Mouse (Mus musculus): ENCODE data around the gene Vipr1.
"Not testable (repeated sequence)": the region's sequence is repeated elsewhere in the genome, so short reads cannot be mapped to it uniquely, and the experiment has no call there.

Gene Vipr1

DNA sequence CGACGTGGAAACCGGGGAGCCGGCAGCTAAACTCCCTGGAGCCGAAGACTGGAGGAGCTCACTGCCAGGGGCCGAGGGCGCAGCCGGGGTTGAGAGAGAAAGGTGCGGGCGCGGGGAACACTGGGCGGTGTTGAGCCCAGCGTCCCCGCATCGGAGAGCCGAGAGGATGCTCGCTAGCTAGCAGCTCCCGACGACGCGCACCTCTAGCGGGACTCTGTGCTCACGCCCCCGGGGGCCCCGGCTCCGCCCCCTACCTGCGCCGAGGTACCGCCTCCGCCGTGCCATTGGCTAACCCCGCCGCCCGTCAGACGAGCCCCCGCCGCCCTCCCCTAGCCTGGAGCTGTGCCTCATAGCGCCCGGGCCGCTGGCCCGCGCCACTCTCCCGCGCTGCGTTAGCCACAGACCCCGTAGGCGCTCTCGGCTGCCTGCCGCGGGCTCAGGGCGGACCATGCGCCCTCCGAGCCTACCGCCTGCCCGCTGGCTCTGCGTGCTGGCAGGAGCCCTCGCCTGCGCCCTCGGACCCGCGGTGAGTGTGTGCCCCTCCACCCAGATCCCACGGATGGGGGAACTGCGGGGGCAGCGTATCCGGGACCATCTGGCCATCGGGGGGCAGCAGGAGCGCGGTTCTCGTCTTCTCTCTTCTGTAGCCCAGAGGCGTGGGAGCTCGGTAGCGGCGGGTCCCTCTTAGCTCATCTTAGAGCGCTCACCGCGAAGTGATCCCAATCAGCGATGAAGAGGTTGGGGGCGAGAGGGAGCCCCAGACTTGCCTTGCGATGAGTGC lies at the start of gene Vipr1:
Gene Vipr1, plus strand, starts transcription at position 316 of the 781 bp plus-strand sequence.
- DNase-seq (ENCODE audit: low read depth) = no peak

GRCm38 (mm10) chr9:121592948-121593550 lies 49.5 kb upstream of the Vipr1 start:
- no peak for DNase-seq (ENCODE audit: low read depth)

- DNase-seq (ENCODE audit: low read depth) = not testable (repeated sequence)
These were observed 48.7 kb upstream of the Vipr1 start for GRCm38 (mm10) chr9:121593768-121594167.

- no peak for DNase-seq (ENCODE audit: low read depth)
These were observed 47.7 kb upstream of the Vipr1 start for GRCm38 (mm10) chr9:121594771-121595170.

GRCm38 (mm10) chr9:121598106-121598505 lies 44.4 kb upstream of the Vipr1 start:
- DNase-seq (ENCODE audit: low read depth) = peak; percentile 56

DNA sequence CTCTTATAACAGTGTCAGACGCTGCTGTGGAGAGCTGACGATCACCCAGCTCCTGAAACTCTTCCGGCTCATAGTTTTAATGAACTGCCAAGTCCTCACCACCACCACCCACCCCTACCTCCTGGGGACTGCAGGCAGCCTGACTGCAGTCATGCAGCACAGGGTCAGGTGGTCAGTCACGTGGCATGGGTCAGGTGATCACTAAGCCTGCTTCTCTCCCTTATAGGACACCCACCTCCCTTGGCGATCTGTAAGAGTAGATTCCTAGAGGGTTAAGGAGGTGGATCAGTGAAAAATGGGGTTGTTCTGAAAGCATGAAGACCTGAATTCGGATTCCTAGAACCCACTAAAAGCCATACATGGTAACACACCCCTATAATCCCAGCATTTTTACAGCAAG lies 43.0 kb upstream of the Vipr1 start:
- no peak for DNase-seq (ENCODE audit: low read depth)

- no peak for DNase-seq (ENCODE audit: low read depth)
These were observed 42.2 kb upstream of the Vipr1 start for GRCm38 (mm10) chr9:121600201-121600860.

GRCm38 (mm10) chr9:121600861-121601427 lies 41.6 kb upstream of the Vipr1 start:
- no peak for DNase-seq (ENCODE audit: low read depth)

DNA sequence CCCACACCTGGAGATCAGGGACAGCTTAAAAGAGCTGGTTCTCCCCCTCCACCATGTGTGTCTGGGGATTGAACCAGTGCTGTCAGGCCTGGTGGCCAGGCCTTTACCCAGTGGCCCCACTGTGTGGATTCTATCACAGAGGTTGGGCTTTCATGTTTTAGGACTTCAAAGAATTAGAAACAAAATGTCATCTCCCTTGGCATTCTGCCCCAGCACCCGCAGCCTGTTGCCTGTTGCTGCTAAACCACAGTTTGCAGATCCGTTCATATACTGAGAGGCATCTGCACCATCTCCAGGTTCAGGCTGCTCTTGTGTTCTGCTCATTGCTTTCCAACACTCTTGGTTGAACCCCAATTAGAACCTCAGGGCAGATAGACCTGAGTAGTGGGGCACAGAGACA lies 40.1 kb upstream of the Vipr1 start:
- DNase-seq (ENCODE audit: low read depth) = no peak

GRCm38 (mm10) chr9:121605414-121606278 lies 36.9 kb upstream of the Vipr1 start:
- DNase-seq (ENCODE audit: low read depth) = peak; percentile 82

GRCm38 (mm10) chr9:121606498-121607096 lies 35.9 kb upstream of the Vipr1 start:
- no peak for DNase-seq (ENCODE audit: low read depth)

GRCm38 (mm10) chr9:121609381-121609780 lies 33.1 kb upstream of the Vipr1 start:
- no peak for DNase-seq (ENCODE audit: low read depth)

DNA sequence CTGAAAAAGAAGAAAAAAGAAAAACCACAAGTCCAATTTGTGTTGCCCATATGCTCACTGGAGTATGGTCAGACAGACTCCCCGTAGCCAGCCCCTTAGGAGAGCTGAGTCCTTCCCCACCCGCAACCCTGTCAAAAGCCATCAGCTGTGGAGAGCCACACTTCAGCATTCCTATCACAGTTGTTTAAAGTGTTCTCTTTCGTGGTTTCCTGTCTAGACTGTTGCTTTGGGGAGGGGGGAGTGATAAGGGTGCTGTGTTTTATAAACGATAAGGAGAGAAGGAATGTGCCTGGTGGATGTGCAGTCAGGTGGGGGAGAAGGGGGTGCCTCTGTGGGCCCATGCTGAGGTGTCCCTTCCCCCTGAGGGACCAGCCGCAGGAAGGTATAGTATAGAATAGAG lies 29.3 kb upstream of the Vipr1 start:
- no peak for DNase-seq (ENCODE audit: low read depth)

DNA sequence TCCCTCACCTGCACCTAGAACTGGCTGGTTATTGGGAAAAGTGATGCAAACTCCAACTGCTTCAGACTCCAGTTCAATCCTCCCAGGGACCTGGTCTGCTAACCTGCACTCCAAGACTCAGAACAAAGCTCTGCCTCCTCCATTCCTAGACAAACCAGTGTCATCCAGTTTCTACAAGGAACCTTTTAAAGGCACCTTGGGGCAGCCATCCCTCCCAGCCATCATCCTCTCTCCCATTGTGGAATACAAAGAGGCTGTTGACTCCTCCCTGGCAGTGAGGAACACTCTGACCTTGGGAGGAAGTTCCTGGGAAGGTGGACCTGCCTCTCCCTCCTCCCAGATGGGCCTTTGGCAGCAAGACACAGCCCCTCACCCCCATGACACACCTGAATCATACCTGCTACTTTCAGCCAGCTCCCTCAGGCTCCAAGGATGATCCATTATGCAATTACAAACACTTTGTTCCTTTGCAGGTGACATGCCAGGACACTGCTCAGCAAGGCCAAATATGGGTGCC lies 28.2 kb upstream of the Vipr1 start:
- no peak for DNase-seq (ENCODE audit: low read depth)

DNA sequence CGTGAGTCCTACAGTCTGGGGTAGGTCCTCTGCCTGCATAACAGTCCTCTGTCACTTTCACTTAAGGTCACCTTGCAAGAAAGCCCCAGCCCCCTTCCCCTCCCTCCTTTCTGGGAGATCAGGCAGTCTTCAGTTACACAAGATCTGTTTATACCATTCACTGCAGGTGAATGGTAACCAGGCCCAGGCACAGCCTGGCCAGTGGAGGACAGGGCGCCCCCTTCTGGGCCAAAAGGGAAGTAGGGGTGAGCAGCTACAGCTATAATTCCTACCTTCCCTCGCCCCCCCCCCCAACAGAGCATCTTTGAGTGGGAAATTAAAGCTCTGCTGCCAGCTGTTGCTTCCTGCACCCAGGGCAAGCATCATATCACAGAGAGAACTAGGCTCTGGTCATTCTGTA lies 26.0 kb upstream of the Vipr1 start:
- DNase-seq (ENCODE audit: low read depth) = no peak

GRCm38 (mm10) chr9:121619441-121619840 lies 23.1 kb upstream of the Vipr1 start:
- DNase-seq (ENCODE audit: low read depth) = no peak

DNA sequence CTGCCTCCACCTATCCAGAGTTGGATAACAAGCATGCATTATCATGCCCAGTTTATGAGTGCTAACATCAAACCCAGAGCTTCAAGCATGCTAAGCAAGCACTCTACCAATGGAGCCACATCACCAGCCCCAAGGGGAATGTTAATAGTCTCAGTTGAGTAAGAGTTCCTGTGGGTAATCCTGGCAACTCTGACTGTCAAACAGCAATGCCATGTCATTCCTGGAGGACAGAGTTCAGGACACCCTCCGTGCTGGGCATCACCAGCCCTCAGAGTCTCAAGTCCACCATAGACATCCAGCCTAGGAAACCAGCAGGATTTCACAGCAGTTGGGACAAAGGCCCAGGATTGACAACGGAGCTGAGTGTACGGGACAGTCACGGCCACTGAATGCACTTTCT lies 19.3 kb upstream of the Vipr1 start:
- DNase-seq (ENCODE audit: low read depth) = no peak

GRCm38 (mm10) chr9:121624920-121625319 lies 17.6 kb upstream of the Vipr1 start:
- DNase-seq (ENCODE audit: low read depth) = no peak

DNA sequence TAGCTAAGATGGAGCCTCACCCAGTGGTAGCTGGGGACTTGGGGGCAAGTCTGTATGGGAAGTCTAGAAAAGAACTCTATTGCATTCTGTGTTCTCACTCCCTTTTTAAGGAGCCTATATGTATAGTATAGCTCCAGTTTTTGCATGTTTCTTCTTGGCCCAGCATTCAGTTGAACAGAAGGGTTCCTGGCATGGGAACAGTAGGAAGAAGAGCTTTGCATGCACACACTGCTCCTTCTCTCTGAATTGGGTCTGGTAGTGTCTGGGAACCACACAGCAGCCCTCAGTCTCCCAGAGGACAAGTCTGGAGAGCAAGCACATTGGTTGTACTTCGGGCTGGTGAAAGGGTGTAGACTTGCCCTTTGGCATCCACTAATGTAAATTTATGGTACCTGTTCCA lies 11.9 kb upstream of the Vipr1 start:
- DNase-seq (ENCODE audit: low read depth) = no peak

- no peak for DNase-seq (ENCODE audit: low read depth)
These were observed 10.6 kb upstream of the Vipr1 start for GRCm38 (mm10) chr9:121631946-121632345.

GRCm38 (mm10) chr9:121632891-121633290 lies 9.6 kb upstream of the Vipr1 start:
- no peak for DNase-seq (ENCODE audit: low read depth)
